Mouse (Mus musculus) Muller cell, postnatal 12 days (primary cell): Measurements from ENCODE around the gene Vmn1r159.
"Not testable (repeated sequence)": the region's sequence is repeated elsewhere in the genome, so short reads cannot be mapped to it uniquely, and the experiment has no call there.

Experiments used
- DNase-seq: peaks from one replicate; pipeline ENCODE4 v3.0.0-alpha.2; 2015; ENCODE audit errors: inconsistent ontology term

Vmn1r159 gene

DNA sequence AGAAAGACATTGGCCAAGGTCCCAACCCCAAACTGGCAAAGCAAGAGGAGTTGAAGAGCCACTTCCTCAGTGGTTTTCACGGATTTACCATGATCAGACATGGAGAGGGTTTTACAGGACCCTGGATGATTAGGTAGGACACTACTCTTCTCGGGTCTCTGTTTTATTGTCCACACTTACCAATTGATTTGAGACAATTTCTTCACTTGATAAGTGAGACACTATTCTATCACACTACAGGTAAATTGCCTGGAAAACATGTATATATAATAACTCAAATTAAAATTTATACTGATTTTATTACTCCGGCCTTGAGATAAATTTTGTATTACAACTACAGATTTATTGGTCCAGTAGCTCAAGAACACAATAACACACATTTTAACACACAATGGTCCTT is at the start of gene Vmn1r159:
Gene Vmn1r159 (minus strand): TSS at position 101 of the 400 bp plus-strand sequence.
- DNase-seq = not testable (repeated sequence)

- not testable (repeated sequence) for DNase-seq
Observed at GRCm38 (mm10) chr7:22870924-22871323, 27.5 kb upstream of the Vmn1r159 start, which contains the start of gene Vmn1r160. Vmn1r160 (plus strand) TSS chr7:22871224.
